Mouse (Mus musculus): ENCODE measurements around the gene Irf4. TPM values are rescaled to one million over a fixed set of nuclear protein-coding genes. Genes with fewer than 3 reads are reported as not detected.

Gene Irf4
- total RNA-seq, 2 experiments from 2014 or later, result 4.4 to 41.3 TPM

GRCm38 (mm10) chr13:30764014-30764740, 15.2 kb downstream of the Irf4 start:
- DNase-seq, result no peak

GRCm38 (mm10) chr13:30765906-30766305, 16.9 kb downstream of the Irf4 start:
- DNase-seq, result no peak

- DNase-seq, result no peak
These were observed 17.8 kb downstream of the Irf4 start for GRCm38 (mm10) chr13:30766636-30767476.

- no peak for DNase-seq
These were observed 18.6 kb downstream of the Irf4 start for GRCm38 (mm10) chr13:30767477-30768127.

- DNase-seq, result no peak
These were observed 27.0 kb downstream of the Irf4 start for GRCm38 (mm10) chr13:30776021-30776420.

- no peak for DNase-seq
These were observed 28.7 kb downstream of the Irf4 start for GRCm38 (mm10) chr13:30777678-30778179.

GRCm38 (mm10) chr13:30781905-30782304, 32.9 kb downstream of the Irf4 start:
- no peak for DNase-seq

GRCm38 (mm10) chr13:30782419-30782818, 33.4 kb downstream of the Irf4 start:
- DNase-seq, result no peak

- DNase-seq, result no peak
These were observed 36.5 kb downstream of the Irf4 start for GRCm38 (mm10) chr13:30785423-30786040.

- no peak for DNase-seq
These were observed 37.4 kb downstream of the Irf4 start for GRCm38 (mm10) chr13:30786235-30787035.

GRCm38 (mm10) chr13:30787036-30787320, 38.0 kb downstream of the Irf4 start:
- no peak for DNase-seq

- DNase-seq, result no peak
These were observed 38.5 kb downstream of the Irf4 start for GRCm38 (mm10) chr13:30787556-30787955.

GRCm38 (mm10) chr13:30787960-30788359, 38.9 kb downstream of the Irf4 start:
- DNase-seq, result no peak

- no peak for DNase-seq
These were observed 39.4 kb downstream of the Irf4 start for GRCm38 (mm10) chr13:30788421-30788820.

- no peak for DNase-seq
These were observed 41.0 kb downstream of the Irf4 start for GRCm38 (mm10) chr13:30790016-30790415.

- DNase-seq, result no peak
These were observed 43.3 kb downstream of the Irf4 start for GRCm38 (mm10) chr13:30792308-30792707.

- DNase-seq, result no peak
These were observed 43.7 kb downstream of the Irf4 start for GRCm38 (mm10) chr13:30792741-30793140.

- no peak for DNase-seq
These were observed 44.2 kb downstream of the Irf4 start for GRCm38 (mm10) chr13:30793196-30793595.

GRCm38 (mm10) chr13:30793616-30794015, 44.6 kb downstream of the Irf4 start:
- peak; percentile 54 for DNase-seq

- DNase-seq, result no peak
These were observed 46.9 kb downstream of the Irf4 start for GRCm38 (mm10) chr13:30795960-30796359.

GRCm38 (mm10) chr13:30801886-30802285, 52.9 kb downstream of the Irf4 start:
- DNase-seq, result no peak

Measured in adrenal gland, postnatal 10 days (tissue).